Mouse (Mus musculus): ENCODE results near the gene Itgb2. TPM values are rescaled to one million over a fixed set of nuclear protein-coding genes. Genes with fewer than 3 reads are reported as not detected.

The Itgb2 gene
- total RNA-seq, 4 experiments from 2014 or later: 3.8 to 36.2 (median 15.3) TPM

DNA sequence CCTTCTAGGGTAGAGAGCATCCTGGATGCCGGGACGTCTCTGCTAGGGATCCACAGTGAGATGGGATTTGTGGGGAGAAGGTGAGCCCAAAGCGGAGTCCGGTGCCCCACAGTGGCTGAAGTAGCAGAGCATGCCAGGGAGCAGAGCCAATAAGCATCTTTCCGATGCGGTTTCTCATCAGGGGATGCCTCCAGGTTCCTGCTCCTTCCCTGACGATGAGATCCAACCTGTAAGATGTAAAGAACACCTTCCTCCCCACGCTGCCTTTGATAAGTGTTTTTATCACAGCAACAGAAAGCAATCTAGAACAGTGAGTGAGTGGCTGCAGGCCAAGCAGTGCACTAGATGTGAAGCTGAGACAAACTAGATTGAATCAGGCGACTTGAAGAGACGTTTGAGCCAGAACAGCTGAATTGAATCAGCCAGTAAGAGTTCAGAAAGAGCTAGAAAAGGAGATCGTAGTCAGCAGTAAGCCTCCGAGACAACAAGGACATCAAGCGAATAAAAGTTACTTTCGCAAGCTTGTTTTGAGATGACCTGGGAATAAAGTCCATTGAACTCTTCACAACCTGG, 13.6 kb upstream of the Itgb2 start:
- DNase-seq (ENCODE audit: low spot score in 2 of 2): no peak

DNA sequence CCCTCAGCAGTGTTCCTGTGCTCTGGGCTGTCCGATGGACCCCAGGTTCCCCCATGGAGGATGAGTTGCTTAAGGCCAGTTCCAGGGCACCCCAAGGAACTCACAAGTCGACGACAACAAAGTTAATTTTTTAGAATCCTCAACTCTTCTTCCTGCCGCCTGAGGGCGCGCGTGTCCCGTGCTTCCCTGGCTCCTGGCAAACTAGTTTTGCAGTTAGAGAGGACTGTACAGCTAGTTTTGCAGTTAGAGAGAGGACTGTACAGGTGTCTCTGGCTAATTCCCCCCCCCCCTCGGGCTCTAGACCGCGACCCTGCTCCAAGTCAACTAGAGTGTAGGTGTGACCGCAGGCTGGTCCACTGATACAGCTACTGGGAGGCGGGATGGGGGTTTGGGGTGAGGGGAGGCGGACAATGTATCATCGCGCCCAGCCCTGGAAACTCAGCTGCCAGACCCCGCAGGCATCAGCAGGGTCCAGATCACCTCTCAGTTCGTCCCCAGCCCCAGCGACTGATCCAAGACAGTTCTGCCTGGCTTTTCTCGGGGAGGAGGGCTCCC, 12.9 kb upstream of the Itgb2 start:
- DNase-seq (ENCODE audit: low spot score in 2 of 2): peak in 1 of 2 experiments; percentile 47

DNA sequence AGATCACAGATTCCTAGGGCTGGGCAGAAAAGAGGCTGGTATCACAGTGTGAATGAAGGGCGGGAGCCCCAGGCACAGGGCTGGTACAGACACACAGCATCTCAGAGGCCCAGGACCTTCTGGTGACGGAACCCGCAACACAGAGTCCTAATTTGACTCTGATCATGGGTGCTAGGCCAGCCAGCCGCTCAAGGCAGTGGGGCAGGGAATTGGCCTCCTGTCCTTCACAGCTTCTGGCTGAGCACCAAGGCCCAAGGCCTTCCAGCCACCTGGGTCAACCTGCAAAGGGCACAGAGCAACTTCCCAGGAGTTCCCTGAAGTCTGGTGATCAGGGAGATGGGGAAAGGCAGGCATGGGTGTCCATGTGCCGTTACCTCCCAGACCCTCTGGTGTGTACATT, 12.3 kb upstream of the Itgb2 start:
- DNase-seq (ENCODE audit: low spot score in 2 of 2): no peak

DNA sequence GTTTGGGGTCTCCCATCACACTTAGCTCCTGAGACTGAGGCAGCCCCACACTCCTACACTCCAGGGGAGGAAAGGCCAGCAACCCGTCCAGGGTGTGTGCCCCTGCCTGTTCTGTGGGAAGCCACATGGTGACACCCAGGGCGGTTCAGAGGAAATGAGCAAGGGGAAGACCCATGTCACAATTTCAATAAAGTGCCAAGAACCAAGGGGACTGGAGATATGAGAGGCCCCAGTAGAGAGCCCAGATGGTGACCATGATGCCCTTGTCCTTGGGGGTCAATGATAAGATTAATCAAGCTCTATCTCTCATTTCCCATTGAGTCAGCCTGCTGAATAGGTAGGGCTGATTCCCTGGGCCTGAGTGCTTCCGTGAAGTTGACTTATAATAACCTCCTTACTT, 10.9 kb upstream of the Itgb2 start:
- no peak for DNase-seq (ENCODE audit: low spot score in 2 of 2)

DNA sequence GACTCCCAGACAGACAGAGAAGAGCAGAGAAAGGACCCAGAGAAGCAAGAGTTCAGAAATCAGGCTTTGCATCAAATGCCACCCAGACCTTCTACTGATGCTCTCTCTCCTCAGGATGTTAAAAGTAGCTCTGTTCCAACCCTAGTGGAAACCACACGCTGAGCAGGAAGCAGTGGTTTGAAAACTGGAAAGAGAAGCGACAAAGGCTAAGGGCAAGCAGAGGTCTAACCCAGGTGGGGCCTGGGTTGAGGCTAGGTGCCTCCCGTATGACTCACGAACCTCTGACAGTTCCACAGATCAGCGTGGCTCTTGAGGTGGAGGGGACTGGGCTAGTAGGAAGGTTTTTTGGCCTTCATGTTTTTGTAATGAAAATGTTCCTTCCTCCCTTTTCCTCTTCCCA, 9.6 kb upstream of the Itgb2 start:
- no peak for DNase-seq (ENCODE audit: low spot score in 2 of 2)

DNA sequence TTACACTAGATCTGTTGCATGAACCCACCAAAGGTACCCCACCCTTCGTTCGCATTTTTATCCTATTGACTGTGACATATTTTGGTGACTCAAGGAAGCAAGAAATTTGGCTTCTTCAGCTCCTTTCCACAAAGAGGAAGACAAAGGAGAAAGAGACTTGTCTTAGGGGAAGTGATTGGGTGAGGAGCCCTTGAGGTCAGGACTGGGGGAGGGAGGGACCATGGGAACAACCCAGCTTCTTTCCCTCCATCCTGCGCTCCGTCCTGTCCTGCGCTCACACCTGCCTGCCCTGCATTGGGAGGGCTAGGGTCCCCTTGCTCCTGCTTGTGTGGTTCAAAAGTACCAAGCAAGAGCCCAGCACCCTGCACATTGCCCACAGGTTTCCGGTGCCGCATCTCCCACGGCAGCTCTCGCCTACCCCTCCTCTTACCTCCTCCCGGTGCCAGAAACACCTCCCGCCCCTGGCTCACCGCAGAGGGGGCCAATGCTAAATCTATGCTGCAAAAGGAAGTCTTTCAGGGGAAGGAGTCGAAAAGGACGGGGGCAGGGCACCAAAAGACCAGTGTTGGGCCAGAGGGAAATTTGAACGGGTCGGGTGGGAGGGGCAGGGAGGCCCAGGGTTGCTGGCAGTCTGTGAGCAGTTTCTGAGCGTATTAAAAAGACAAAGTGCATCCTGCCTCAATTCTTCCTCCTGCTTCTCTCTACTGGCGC, 7.9 kb upstream of the Itgb2 start:
- DNase-seq (ENCODE audit: low spot score in 2 of 2): no peak

DNA sequence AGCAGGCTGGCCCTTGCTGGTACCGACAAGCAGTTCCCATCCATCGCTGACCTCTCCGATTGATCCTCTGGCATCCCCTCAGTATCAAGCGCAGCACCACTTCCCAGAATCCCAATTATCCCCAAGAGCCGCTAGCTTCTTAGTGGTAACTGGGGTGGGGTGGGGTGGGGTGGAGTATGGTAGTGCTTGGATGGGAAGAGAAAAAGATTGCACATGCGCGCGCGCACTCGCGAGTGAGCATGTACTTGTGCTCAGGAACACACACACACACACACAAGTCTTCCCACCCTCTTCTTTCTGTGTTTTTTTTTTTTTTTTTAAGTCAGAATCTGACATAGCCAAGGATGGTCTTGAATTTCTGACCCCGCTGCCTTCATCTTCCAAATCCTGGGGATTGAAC, 7.3 kb upstream of the Itgb2 start:
- no peak for DNase-seq (ENCODE audit: low spot score in 2 of 2)

DNA sequence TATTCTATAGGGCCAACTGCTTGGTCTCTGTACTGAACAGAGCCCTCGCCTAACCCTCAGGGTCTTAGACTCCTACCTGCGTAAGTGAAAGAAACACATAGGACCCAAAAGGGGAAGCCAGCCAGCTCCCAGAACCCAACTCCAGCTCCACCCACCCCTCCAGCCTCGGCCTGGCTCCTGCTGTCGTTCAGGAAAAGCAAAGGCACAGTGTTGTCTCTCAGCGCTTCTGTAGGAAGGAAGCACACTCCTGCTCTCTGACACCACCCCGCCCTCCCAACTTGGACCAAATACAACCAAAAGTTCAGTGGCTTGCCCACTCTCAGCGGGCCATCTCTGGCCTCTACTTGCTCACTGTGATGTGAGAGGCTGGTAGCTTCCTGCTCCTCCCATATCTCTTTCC, 6.7 kb upstream of the Itgb2 start:
- no peak for DNase-seq (ENCODE audit: low spot score in 2 of 2)

DNA sequence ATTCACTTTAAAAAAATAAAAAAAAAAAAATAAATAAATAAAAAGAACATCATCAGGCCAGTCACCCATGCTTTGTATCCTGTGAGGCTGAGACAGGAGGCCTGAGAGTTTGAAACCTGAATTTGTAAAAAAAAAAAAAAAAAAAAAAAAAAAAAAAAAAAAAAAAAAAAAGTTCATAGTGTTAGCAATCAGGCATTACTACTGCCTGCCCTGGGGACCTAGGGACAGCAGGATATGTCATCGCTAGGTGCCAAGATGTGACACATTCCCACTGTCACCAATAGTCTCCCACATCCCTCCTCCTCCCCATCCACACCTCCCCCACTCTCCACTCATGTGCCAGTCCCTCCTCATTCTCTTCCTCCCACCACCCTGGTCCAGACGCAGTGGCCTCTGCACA, 3.6 kb upstream of the Itgb2 start:
- no peak for DNase-seq (ENCODE audit: low spot score in 2 of 2)

DNA sequence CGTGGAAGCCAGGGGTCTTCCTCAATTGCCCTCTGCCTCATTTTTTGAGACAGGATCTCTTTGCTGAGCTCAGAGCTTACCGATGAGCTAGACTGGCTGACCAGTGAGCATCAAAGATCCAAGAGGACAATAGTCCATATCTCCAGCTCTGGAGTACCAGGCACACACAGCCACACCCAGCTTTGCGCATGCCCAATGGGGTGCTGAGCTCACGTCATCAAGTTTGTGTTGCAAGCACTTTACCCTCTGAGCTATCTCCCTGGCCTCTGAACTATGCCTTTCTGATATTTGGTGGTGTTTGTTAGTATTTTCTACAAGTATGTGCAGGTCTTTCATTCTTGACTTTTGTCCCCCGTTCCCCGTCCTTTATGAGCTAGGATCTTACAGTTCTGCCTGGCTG, 1.4 kb upstream of the Itgb2 start:
- DNase-seq (ENCODE audit: low spot score in 2 of 2): no peak

DNA sequence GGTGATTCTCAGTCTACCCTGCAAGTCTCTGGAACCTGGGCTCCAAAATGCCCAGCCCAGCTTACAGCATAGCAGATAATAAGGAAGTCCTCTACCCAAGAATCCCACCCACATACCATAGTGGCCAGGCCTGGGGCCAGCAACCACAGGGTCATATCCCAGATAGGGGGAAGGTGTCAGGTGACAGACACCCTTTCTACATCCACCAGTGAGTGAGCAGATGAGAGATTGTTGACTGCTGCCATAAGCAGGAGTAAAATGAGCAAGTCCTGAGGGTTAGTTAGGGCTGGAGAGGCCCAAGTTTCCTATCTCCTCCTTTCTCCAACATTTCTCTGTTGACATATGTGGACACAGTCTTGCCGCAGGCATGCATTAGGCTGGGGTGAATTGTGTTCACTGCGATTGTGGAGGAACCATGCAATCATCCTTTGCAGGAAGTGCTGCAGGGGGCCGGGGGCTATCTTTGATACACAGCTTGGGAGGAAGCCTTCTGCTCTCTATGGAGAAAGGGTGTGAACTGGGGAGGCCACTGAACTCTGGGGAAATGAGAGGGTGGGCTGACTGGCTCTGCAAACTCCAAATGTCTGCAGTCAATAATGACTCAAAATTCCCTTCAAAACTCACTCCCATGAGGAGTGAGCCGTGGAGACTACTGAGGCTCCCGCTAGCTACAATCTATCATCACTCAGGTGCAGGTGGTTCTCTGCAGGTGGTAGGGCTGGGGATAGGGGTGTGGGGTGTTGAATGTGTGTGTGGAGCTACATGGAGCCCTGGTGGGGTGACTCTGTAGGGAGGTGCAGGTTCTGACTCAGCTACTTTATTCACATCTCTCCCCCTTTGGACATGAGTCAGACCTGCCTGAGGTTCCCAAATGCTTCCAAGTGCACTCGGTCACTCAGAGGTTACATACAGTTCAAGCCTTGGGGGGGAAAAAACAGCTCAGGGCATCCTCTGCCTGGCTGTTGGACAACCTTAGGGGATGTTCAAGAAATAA, 1.3 kb downstream of the Itgb2 start:
- DNase-seq (ENCODE audit: low spot score in 2 of 2): no peak

DNA sequence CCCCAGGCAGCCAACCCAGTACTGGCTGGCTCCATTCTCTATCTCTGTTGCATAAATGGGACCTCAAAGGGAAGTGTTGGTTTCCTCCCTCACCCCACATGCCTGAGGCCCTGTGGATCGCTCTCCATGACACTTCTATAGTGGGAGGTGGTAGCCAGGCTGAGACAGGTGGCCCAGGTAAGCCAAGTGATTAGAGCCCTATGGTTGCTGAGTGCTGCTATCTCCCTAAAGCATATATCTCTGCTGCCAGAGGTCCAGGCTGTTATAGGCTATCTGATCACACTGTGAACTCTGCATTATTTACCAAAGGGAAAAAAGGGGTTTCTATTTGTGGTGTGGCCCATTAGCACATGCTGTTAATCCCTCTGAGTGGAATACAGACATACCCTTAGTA, 2.0 kb downstream of the Itgb2 start:
- DNase-seq (ENCODE audit: low spot score in 2 of 2): no peak

DNA sequence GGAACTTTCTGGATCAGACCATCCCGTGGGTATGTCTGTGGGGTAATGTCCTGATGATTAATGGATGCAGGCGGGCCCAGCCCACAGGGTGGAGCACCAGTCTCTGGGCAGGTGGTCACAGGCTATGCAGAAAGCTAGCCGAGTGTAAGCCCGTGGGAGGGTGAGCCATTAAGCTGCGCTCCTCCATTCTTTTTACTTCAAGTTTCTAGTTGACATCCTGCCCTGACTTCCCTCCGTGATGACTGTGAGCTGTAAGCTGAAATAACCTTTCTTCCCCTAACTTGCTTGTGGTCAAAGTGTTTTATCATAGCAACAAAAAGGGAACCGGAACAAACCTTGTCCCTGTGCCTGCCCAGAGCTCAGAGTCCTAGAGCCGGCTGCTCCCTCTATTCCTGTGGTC, 6.7 kb downstream of the Itgb2 start:
- DNase-seq (ENCODE audit: low spot score in 2 of 2): no peak

DNA sequence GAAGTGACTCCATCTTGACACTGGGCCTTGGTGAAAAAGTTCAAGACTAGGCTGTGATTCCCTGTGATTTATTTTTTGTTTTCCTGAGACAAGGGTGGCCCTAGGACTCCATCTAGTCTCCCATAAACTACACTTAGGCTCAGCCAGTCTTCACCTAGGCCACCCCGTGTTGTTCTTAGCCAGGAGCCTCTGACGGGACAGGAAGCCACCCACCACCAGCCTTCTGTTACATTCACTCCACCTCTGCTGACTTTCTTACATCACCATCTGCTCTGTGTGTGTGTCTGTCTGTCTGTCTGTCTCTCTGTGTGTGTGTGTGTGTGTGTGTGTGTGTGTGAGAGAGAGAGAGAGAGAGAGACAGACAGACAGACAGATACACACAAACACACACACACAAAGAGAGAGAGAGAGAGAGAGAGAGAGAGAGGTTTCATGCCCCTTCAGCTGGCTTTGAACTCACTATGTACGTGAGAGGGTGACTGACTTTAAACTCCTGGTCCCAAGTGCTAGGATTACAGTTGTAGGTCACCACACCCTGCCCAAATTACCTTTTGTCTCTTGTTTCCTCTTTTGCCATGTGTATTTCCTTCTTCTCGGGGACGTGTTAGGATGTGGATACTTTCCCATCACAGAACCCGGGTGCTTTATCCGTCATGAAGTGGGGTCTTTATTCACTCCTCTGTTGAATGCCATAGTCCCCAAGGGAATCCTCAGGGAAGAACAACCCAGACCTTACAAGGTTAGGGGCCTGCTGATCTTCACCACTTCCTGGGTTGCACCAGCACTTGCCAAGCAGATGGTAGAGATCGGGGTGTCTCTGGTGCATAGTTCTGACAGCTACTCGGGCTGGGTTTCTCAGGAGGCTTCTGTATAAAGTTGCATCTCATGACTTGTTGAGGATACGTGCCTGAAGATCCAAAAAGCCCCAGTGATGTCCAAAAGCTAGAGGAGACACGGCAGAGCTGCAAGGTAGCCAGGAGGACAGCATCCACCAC, 7.5 kb downstream of the Itgb2 start:
- no peak for DNase-seq (ENCODE audit: low spot score in 2 of 2)

DNA sequence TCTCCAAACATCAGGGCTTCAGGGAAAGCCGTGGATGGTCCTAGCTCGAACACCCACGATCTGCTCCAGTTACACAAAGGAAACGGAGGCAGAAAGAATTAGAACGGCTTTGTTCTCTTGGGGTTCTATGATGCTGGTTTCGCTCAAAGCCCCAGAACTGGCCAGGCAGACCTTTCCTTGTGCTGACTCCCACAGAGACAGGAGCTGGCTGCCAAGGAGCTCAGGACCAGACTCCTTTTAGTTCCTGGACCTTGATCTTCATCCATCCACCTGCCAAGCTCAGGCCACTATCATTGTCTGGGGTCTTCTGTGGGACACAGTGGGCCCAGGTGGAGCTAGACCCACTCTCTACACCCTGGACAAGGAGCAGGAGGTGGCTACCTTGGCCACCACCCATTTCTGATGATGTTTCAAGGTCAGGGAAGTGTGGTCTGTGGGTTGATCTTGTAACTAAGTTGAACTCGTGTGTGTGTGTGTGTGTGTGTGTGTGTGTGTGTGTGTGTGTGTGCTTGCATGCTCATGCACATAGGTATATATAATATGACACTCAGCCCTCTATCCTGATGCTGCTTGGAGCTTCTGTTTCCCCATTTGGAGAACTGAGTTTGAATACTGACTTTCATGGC, 9.4 kb downstream of the Itgb2 start:
- no peak for DNase-seq (ENCODE audit: low spot score in 2 of 2)

DNA sequence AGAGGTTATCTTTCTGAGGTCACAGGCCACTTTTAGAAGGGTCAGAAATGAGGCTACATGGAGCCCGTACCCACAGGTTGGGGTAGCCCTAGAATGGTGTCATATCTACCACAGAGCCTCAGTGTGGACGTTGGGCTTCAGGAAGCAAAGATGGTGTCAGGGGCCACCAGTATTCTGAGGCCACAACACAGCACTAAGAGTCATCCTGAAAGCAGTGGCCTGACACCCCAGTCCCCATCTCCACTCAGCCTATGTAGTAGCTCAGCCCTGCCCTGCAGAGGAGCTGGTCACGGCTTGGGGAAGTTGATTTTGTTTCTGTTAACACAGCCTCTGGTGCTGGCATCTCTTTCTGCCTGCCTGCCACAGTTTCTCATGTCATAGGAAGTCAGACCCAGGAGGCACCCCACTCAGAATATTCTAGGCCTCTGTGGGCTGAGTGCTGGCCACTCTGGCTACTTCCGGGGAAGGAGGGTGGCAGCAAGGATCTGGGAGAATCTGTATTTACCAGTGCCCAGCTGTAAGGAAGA, 10.6 kb downstream of the Itgb2 start:
- DNase-seq (ENCODE audit: low spot score in 2 of 2): no peak

DNA sequence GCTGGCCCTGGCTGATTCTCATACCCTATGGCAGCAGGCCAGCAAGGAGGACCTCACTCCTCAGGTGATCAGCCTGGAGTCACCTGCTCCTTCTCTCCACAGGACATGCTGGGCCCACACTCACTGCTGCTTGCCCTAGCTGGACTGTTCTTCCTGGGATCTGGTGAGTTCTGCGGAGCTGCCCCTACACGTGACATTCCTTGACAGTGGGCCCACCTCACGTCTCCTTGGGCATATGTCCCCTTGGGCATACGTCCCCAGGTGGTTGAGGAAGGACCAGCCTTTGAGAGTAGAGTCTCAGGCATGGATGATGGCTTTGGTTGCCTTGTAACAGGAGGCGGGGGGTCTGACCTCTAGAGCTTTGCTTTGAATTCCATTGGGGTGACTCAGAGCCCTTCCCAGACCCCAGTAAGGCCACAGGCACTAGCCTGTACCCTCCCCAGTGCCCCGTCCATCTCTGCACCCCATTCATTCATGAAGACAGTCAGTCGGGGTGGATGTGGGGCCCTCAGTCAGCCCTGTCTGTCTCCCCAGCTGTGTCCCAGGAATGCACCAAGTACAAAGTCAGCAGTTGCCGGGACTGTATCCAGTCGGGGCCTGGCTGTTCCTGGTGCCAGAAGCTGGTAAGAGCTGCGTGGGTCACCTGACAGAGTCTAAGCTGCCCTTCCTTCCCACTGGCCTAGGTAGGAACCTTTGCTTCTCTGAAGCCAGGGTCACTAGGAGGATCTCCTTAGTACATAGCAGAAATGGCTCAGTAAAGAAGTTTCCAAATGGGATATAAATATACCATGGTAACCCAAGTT, 12.0 kb downstream of the Itgb2 start:
- DNase-seq (ENCODE audit: low spot score in 2 of 2): no peak

DNA sequence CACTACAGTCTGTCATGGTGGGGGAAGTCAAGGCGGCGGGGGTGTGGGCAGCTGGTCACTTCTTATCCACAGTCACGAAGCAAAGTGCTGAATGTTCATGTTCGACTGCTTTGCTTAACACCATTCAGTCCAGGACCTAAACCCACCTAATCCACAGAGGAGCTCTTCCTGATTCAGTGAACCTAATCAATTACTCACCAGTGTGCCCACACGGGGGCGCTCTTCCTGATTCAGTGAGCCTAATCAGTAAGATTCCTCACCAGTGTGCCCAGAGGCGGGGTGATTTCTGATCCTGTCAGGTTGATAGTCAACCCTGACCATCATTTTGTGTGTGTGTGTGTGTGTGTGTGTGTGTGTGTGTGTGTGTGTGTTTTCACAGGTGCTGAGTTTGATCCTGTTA, 13.2 kb downstream of the Itgb2 start:
- no peak for DNase-seq (ENCODE audit: low spot score in 2 of 2)

DNA sequence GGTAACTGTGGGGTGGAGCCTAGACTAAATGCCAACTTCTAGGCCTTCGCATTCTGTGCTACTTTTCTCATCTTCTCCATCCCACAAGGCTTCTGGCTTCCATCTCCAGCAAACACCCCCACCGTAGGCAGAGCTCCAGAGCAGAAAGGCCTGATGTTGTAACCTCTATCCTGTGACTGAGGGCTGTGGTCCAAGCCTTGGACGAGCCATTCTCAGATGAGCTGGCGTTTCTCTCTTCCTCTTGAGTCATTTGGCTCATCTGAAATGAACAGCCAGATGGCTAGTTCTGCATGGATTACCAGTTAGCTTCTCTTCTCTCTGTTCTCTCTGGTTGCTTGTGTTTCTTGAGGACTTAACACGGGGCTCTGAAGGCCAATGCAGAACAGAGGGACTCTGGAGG, 14.9 kb downstream of the Itgb2 start:
- DNase-seq (ENCODE audit: low spot score in 2 of 2): peak; percentile 63 to 75
